Mouse (Mus musculus) E14TG2a.4 (cell line): ENCODE results near the gene Clic4.
A peak's percentile ranks its signal among the peaks of the same experiment; 100 is the strongest.

Experiments used
- H3K27me3 ChIP-seq: 2 replicates; pipeline ENCODE4 v1.6.1; 2014; ENCODE audit warnings: low read length, control low read depth; ENCODE audit not compliant: insufficient read depth
- H3K36me3 ChIP-seq: 2 replicates; pipeline ENCODE4 v1.6.1; 2014; ENCODE audit warnings: low read length, control low read depth; ENCODE audit not compliant: insufficient read depth
- H3K4me1 ChIP-seq: replicated peaks from 2 replicates; pipeline ENCODE4 v1.6.1; 2014; ENCODE audit warnings: low read depth, low read length, control low read depth
- H3K4me3 ChIP-seq: replicated peaks from 2 replicates; pipeline ENCODE4 v1.5.1; 2014; ENCODE audit warnings: mild to moderate bottlenecking, low read length
- H3K9me3 ChIP-seq: 2 replicates; pipeline ENCODE4 v1.6.1; 2014; ENCODE audit warnings: low read length, control low read depth
- CTCF ChIP-seq: conservative IDR thresholded peaks from 2 replicates; pipeline ENCODE4 v1.5.1; 2014; ENCODE audit warnings: low read length
- NANOG ChIP-seq: IDR thresholded peaks from 2 replicates; pipeline ENCODE4 v1.6.1; 2014; ENCODE audit warnings: borderline replicate concordance, low read length, mixed read lengths
- POU5F1 ChIP-seq: IDR thresholded peaks from 2 replicates; pipeline ENCODE4 v1.6.1; 2014; ENCODE audit warnings: low read length, borderline replicate concordance

Clic4 gene

DNA sequence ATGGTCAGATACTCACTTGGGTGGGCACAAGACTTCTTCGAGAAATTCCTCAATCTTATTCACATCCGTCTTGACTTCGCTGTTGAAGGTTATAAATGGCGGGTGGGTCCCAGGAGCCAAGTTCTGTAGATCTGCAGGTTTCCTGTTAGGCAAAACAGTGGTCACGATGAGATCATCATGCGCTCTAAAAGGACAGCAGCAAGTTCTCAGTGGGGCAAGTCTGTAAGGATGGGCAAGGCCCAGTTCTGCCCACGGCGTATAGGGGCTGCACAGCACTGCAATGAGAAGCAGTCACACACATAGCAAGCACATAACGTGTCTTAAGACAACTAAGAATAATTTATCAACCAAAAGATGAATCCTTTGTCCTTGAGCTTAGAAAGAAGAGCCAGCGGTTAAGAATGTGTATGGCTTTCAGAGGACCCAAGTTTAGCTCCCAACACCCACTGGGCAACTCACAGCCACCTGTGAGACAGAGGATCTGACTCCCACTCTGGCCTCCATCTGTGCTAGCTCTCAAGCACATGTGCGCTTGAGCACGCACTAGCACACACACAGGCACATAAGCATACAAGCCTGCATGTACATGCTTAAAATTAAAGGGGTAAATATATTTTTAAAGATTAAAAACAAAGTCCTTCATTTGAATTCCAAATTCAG, 46.5 kb downstream of the Clic4 start:
- Histone ChIP-seq H3K4me1 (peaks cover 53% of the 10 kb centered on the region), H3K27me3 (no peaks in the 10 kb centered on the region), H3K9me3 (no peaks in the 10 kb centered on the region), H3K36me3 (peaks cover 62% of the 10 kb centered on the region), H3K4me3 (no peak overlapping the region)
- no peak for TF ChIP-seq NANOG
- TF ChIP-seq CTCF, result no peak
- TF ChIP-seq POU5F1, result no peak

DNA sequence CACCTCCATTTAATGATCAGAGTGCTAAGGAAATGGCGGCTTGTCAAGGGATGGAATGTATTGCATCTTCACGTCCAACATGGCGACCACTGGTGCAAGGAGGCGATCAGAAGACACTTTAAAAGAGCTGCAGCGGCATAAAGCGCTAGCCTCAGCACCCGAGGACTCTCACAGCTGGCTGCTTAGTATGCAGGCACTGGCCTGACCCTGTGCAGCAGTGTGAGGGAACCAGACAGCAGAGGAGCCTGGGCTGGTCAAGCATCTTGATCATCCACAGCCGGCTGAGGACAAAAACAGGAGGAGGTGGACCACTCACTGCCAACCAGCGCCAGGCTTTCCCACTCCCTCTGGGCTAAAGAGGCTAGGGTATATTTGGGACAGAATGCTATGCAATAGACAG, 48.8 kb downstream of the Clic4 start:
- H3K27me3 ChIP-seq, result no peaks in the 10 kb centered on the region
- peaks cover 74% of the 10 kb centered on the region for H3K36me3 ChIP-seq
- peaks cover 38% of the 10 kb centered on the region for H3K4me1 ChIP-seq
- no peak overlapping the region for H3K4me3 ChIP-seq
- no peaks in the 10 kb centered on the region for H3K9me3 ChIP-seq
- TF ChIP-seq CTCF, result no peak
- no peak for TF ChIP-seq NANOG
- no peak for TF ChIP-seq POU5F1

- TF ChIP-seq POU5F1 (no peak), NANOG (no peak), CTCF (no peak)
- Histone ChIP-seq H3K4me1 (peaks cover 34% of the 10 kb centered on the region), H3K9me3 (no peaks in the 10 kb centered on the region), H3K4me3 (no peak overlapping the region), H3K27me3 (no peaks in the 10 kb centered on the region), H3K36me3 (peaks cover 92% of the 10 kb centered on the region)
Observed at GRCm38 (mm10) chr4:135221632-135222407, 50.8 kb downstream of the Clic4 start.

DNA sequence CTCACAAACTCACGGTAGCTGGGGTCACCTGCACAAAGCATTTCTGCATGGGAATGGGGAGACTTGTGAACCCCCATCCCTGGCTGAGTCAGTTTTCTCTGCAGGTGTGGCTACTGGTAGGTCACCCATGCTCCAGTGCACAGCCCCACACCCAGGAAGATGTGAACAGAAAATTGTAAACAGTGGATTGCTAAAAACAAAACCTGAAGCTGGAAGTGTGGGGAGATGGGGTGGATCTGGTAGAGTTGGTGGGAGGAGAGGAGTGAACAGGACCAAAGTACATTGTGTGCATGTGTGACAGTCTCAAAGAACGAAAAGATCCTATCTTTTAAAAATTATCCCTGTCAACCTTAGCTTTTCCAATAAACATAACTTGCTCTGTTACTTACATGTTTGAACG, 52.0 kb downstream of the Clic4 start:
- peaks cover 94% of the 10 kb centered on the region for H3K36me3 ChIP-seq
- H3K27me3 ChIP-seq, result no peaks in the 10 kb centered on the region
- no peaks in the 10 kb centered on the region for H3K9me3 ChIP-seq
- no peak overlapping the region for H3K4me3 ChIP-seq
- TF ChIP-seq POU5F1 (no peak), NANOG (no peak), CTCF (no peak)
- peaks cover 35% of the 10 kb centered on the region for H3K4me1 ChIP-seq

DNA sequence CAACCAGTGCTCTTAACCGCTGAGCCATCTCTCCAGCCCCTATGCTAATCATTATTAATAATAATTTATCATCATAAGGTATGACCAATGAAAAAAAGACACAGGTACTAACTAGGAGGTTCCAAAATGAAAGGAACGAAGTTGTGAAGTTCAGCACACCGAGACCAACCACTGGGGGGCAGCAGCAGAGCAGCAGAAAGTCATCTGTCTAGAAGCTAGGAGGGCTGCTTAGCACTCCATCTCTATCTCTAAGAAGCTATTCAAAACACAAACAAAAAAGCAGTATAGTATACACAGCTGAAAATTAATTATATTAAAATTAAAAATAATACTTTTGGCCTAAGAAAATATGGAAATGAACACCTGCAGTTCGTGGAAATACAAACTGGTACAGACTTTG, 53.0 kb downstream of the Clic4 start:
- Histone ChIP-seq H3K4me3 (no peak overlapping the region), H3K36me3 (peaks cover 93% of the 10 kb centered on the region), H3K27me3 (no peaks in the 10 kb centered on the region), H3K9me3 (no peaks in the 10 kb centered on the region), H3K4me1 (peaks cover 45% of the 10 kb centered on the region)
- TF ChIP-seq POU5F1, result no peak
- peak; percentile 46 for TF ChIP-seq CTCF

DNA sequence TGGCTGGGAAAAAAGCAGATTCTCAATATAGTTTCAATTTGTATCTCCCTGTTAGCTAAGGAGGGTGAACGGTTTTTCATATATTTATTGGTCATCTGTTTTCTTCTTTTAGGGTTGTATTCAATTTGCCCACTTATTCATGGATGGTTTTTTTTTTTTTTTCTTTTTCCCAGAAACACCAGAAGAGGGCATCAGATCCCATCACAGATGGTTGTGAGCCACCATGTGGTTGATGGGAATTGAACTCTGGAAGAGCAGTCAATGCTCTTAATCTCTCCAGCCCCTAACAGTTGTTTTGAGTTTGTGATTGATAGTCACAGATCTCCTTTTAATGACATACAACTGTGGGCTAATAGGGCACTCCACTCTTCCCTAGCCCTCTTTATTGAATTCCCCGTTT, 62.8 kb downstream of the Clic4 start:
- H3K9me3 ChIP-seq, result no peaks in the 10 kb centered on the region
- H3K27me3 ChIP-seq, result peaks cover 26% of the 10 kb centered on the region
- TF ChIP-seq POU5F1, result no peak
- peak; percentile 14; the same call in 1 of the 2 replicates for TF ChIP-seq CTCF
- peaks cover 32% of the 10 kb centered on the region for H3K36me3 ChIP-seq
- no peak overlapping the region for H3K4me3 ChIP-seq
- peaks cover 21% of the 10 kb centered on the region for H3K4me1 ChIP-seq

DNA sequence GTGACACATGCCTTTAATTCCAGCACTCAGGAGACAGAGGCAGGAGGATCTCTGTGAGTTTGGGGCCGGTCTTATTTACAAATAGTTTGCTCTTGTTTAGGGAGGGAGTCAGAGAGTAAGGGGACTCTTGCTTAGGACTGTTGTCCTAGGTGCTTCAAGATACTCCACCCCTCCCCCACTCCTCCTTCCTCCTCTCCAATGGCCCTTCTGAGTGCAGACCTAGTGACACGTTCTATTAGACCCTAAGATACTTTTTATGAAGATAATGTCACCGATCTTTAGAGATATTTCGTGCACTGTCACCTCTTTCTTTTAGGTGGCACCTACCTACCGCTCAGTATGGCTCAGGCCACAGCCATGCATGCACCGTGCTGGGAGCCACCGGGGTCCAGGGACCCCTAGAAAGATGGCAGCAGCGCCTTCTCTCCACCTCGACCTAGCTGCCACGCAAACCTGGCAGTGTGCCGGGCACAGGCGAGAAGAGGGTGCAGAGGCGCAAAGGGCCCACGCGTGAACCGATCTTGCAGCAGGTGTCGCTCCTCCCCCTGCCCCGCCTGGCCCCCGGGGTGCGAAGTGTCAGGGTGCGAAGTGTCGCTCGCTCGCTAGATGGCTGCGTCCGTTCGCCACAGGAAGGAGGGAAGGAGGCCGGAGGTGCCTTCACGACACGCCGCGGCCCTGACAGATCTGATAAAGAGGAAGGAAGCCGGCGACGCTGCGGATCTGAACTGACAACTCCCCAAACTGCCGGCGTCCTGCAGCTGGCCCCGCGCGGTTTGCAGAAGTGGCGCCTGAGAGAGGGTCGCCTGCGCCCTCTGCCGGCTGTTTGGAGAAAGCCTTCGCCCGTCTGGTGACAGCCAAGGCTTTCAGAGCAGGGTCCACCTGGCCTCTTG, 66.7 kb downstream of the Clic4 start:
- peaks cover 5% of the 10 kb centered on the region; the same call in 1 of the 2 replicates for H3K36me3 ChIP-seq
- peaks cover 49% of the 10 kb centered on the region for H3K27me3 ChIP-seq
- H3K9me3 ChIP-seq, result no peaks in the 10 kb centered on the region
- H3K4me3 ChIP-seq, result peak overlapping the region; percentile 79
- peaks cover 22% of the 10 kb centered on the region for H3K4me1 ChIP-seq
- no peak for TF ChIP-seq POU5F1
- peak; percentile 67 for TF ChIP-seq CTCF

- Histone ChIP-seq H3K27me3 (peaks cover 49% of the 10 kb centered on the region), H3K4me1 (peaks cover 22% of the 10 kb centered on the region), H3K36me3 (no peaks in the 10 kb centered on the region), H3K4me3 (no peak overlapping the region), H3K9me3 (no peaks in the 10 kb centered on the region)
- TF ChIP-seq POU5F1, result no peak
- TF ChIP-seq NANOG, result no peak
- TF ChIP-seq CTCF, result no peak
Observed at GRCm38 (mm10) chr4:135205254-135205653, 67.4 kb downstream of the Clic4 start.
